Mouse (Mus musculus): ENCODE data around the gene Lrrfip1.

GRCm38 (mm10) chr1:91049296-91049695, 50.8 kb downstream of the Lrrfip1 start:
- TF ChIP-seq CTCF (IDR thresholded peaks at IDR 0.05; ENCODE audit: control insufficient read depth, insufficient read depth, insufficient read length) (no peak), MYOG (IDR thresholded peaks at IDR 0.05; ENCODE audit: control insufficient read depth, extremely low read depth, insufficient read length) (no peak), MYOD1 (IDR thresholded peaks at IDR 0.05; ENCODE audit: control insufficient read depth, insufficient read length, low read depth) (no peak), USF1 (IDR thresholded peaks at IDR 0.05; ENCODE audit: low read depth) (no peak), MAX (IDR thresholded peaks at IDR 0.05) (no peak), CEBPB (IDR thresholded peaks at IDR 0.05; ENCODE audit: low read depth) (no peak), FOSL1 (IDR thresholded peaks at IDR 0.05; ENCODE audit: insufficient read depth, low read length, poor library complexity, severe bottlenecking) (no peak)

All from C2C12 (cell line).